Mouse (Mus musculus): ENCODE measurements around the gene Sf3b3.

Sf3b3 gene

GRCm38 (mm10) chr8:110847171-110847549 is 573 bp upstream of the Sf3b3 start:
- DNase-seq = no peak

GRCm38 (mm10) chr8:110845821-110846404 is 674 bp downstream of the Sf3b3 start:
- DNase-seq = peak; percentile 30

- no peak for DNase-seq
Measured at GRCm38 (mm10) chr8:110844941-110845340, 1.6 kb downstream of the Sf3b3 start.

- DNase-seq = no peak
Measured at GRCm38 (mm10) chr8:110843207-110843606, 3.4 kb downstream of the Sf3b3 start.

- DNase-seq = no peak
Measured at GRCm38 (mm10) chr8:110842012-110842574, 4.5 kb downstream of the Sf3b3 start.

- no peak for DNase-seq
Measured at GRCm38 (mm10) chr8:110831956-110832355, 14.6 kb downstream of the Sf3b3 start.

- DNase-seq = no peak
Measured at GRCm38 (mm10) chr8:110828511-110828910, 18.1 kb downstream of the Sf3b3 start.

GRCm38 (mm10) chr8:110824861-110825260 is 21.7 kb downstream of the Sf3b3 start:
- DNase-seq = no peak

- no peak for DNase-seq
Measured at GRCm38 (mm10) chr8:110821960-110822359, 24.6 kb downstream of the Sf3b3 start.

- no peak for DNase-seq
Measured at GRCm38 (mm10) chr8:110820257-110820656, 26.3 kb downstream of the Sf3b3 start.

- DNase-seq = no peak
Measured at GRCm38 (mm10) chr8:110818593-110818992, 28.0 kb downstream of the Sf3b3 start.

- no peak for DNase-seq
Measured at GRCm38 (mm10) chr8:110816990-110817389, 29.6 kb downstream of the Sf3b3 start.

- DNase-seq = no peak
Measured at GRCm38 (mm10) chr8:110815308-110815707, 31.3 kb downstream of the Sf3b3 start.

GRCm38 (mm10) chr8:110813081-110813812 is 33.3 kb downstream of the Sf3b3 start:
- no peak for DNase-seq

GRCm38 (mm10) chr8:110812349-110813080 is 34.1 kb downstream of the Sf3b3 start:
- no peak for DNase-seq

GRCm38 (mm10) chr8:110811793-110812192 is 34.8 kb downstream of the Sf3b3 start:
- DNase-seq = no peak

- no peak for DNase-seq
Measured at GRCm38 (mm10) chr8:110811116-110811515, 35.5 kb downstream of the Sf3b3 start.

- no peak for DNase-seq
Measured at GRCm38 (mm10) chr8:110810481-110811065, 36.0 kb downstream of the Sf3b3 start.

GRCm38 (mm10) chr8:110809831-110810230 is 36.8 kb downstream of the Sf3b3 start:
- no peak for DNase-seq

- no peak for DNase-seq
Measured at GRCm38 (mm10) chr8:110808495-110809472, 37.8 kb downstream of the Sf3b3 start.

GRCm38 (mm10) chr8:110806146-110806545 is 40.4 kb downstream of the Sf3b3 start:
- DNase-seq = peak; percentile 51

GRCm38 (mm10) chr8:110805669-110806068 is 40.9 kb downstream of the Sf3b3 start, which contains the start of gene Il34:
Il34 (minus strand) TSS chr8:110805924.
- DNase-seq = peak; percentile 84

All from thymus, postnatal 14 days (tissue).